Comparison of ENCODE assay signal across 8 mouse cellular contexts in the genomic region with DNA sequence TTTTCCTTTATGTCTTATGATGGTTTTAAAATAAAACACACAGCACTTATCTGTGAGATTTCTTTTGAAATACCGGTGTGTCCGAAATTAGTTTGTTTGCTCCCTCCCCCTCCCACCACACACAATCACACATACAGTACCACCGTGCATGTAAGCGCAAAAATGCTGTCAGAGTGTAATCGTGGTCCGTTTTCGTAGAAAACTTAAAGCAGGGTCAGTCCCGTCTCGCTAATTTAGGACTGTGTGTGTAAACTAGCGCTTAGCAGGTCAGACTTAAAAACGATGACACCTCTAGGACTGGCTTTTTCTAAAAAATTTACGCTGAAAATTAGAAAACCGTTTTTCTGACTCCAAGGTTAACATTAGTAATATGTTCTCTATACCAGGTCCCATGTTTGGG.
A peak's percentile ranks its signal among the peaks of the same experiment; 100 is the strongest.
DNase-seq lines count a peak whose midpoint lies in the region; ATAC-seq lines count a peak whose summit lies in the region.

No protein-coding gene starts in this region.

- no peak for DNase-seq in heart, adult 8-10 months (ENCODE audit: low spot score)
- DNase-seq in embryonic facial prominence, embryonic 10.5 days (ENCODE audit: low spot score): no peak
- peak; percentile 94 for DNase-seq in midbrain, embryonic 11.5 days (ENCODE audit: low spot score, missing footprints)
- no peak for DNase-seq in left cerebral cortex, postnatal 36 days (ENCODE audit: low spot score in 2 of 2)
- no peak for DNase-seq in frontal cortex, postnatal 14 days (ENCODE audit: low spot score in 2 of 2)
- no peak for DNase-seq in testis, postnatal 10 days (ENCODE audit: low spot score)

- H3K27me3 ChIP-seq in heart, embryonic 13.5 days (replicated peaks): peaks cover 16% of the 10 kb centered on the region
- H3K27me3 ChIP-seq in embryonic facial prominence, embryonic 10.5 days (replicated peaks; ENCODE audit: low read depth, poor library complexity, severe bottlenecking): peaks cover 70% of the 10 kb centered on the region
- H3K27me3 ChIP-seq in hindbrain, embryonic 13.5 days: peaks cover 34% of the 10 kb centered on the region
- peaks cover 10% of the 10 kb centered on the region for H3K27me3 ChIP-seq in midbrain, embryonic 11.5 days (ENCODE audit: control insufficient read depth, insufficient read depth, low read length)

- peaks cover 24% of the 10 kb centered on the region for H3K4me1 ChIP-seq in heart, embryonic 13.5 days
- H3K4me1 ChIP-seq in embryonic facial prominence, embryonic 10.5 days: peaks cover 40% of the 10 kb centered on the region
- peaks cover 30% of the 10 kb centered on the region for H3K4me1 ChIP-seq in hindbrain, embryonic 13.5 days (replicated peaks)
- H3K4me1 ChIP-seq in midbrain, embryonic 11.5 days (ENCODE audit: control insufficient read depth, insufficient read depth, low read length): peaks cover 24% of the 10 kb centered on the region

- ATAC-seq in heart, embryonic 13.5 days (ENCODE audit: extremely low read depth, insufficient number of reproducible peaks, low FRiP score, low TSS enrichment): no peak
- ATAC-seq in hindbrain, embryonic 13.5 days (ENCODE audit: low FRiP score): peak; percentile 22; the same call in 1 of the 2 replicates
- no peak for ATAC-seq in midbrain, embryonic 11.5 days (ENCODE audit: low FRiP score)

- H3K4me3 ChIP-seq in heart, embryonic 13.5 days: peak overlapping the region; percentile 70
- H3K4me3 ChIP-seq in embryonic facial prominence, embryonic 10.5 days: peak overlapping the region; percentile 68
- peak overlapping the region; percentile 56 for H3K4me3 ChIP-seq in hindbrain, embryonic 13.5 days
- H3K4me3 ChIP-seq in midbrain, embryonic 11.5 days (ENCODE audit: low read depth, low read length): peak overlapping the region; percentile 53

- H3K27ac ChIP-seq in heart, embryonic 13.5 days (replicated peaks): no peak overlapping the region
- no peak overlapping the region for H3K27ac ChIP-seq in embryonic facial prominence, embryonic 10.5 days (replicated peaks)
- H3K27ac ChIP-seq in hindbrain, embryonic 13.5 days: no peak overlapping the region
- H3K27ac ChIP-seq in midbrain, embryonic 11.5 days (ENCODE audit: low read depth, low read length): no peak overlapping the region

- intact Hi-C loops in left cerebral cortex, postnatal 36 days (cut with DNase I): no loop called here

- no peaks in the 10 kb centered on the region for H3K9me3 ChIP-seq in heart, embryonic 13.5 days
- no peaks in the 10 kb centered on the region for H3K9me3 ChIP-seq in embryonic facial prominence, embryonic 10.5 days
- no peaks in the 10 kb centered on the region for H3K9me3 ChIP-seq in hindbrain, embryonic 13.5 days
- H3K9me3 ChIP-seq in midbrain, embryonic 11.5 days (ENCODE audit: control insufficient read depth, low read length): no peaks in the 10 kb centered on the region

- H3K9ac ChIP-seq in heart, embryonic 13.5 days: peak overlapping the region; percentile 83
- H3K9ac ChIP-seq in hindbrain, embryonic 13.5 days: peak overlapping the region; percentile 80; the same call in 1 of the 2 replicates
- peak overlapping the region; percentile 72; the same call in 1 of the 2 replicates for H3K9ac ChIP-seq in midbrain, embryonic 11.5 days (ENCODE audit: low read length)

- peak overlapping the region; percentile 95 for H3K4me2 ChIP-seq in heart, embryonic 13.5 days
- peak overlapping the region; percentile 97 for H3K4me2 ChIP-seq in hindbrain, embryonic 13.5 days
- peak overlapping the region; percentile 96 for H3K4me2 ChIP-seq in midbrain, embryonic 11.5 days

- 3% methylated on average over 13 of the region's 13 CpGs for WGBS in heart, embryonic 13.5 days
- WGBS in embryonic facial prominence, embryonic 10.5 days: under 1% methylated on average over 13 of the region's 13 CpGs
- WGBS in hindbrain, embryonic 13.5 days: 2% methylated on average over 13 of the region's 13 CpGs
- 1% methylated on average over 13 of the region's 13 CpGs for WGBS in midbrain, embryonic 11.5 days

- H3K36me3 ChIP-seq in heart, embryonic 13.5 days: no peaks in the 10 kb centered on the region
- H3K36me3 ChIP-seq in embryonic facial prominence, embryonic 10.5 days (replicated peaks): no peaks in the 10 kb centered on the region
- no peaks in the 10 kb centered on the region for H3K36me3 ChIP-seq in hindbrain, embryonic 13.5 days
- H3K36me3 ChIP-seq in midbrain, embryonic 11.5 days (ENCODE audit: control insufficient read depth, insufficient read depth, low read length): no peaks in the 10 kb centered on the region
